Mouse (Mus musculus): ENCODE measurements at regions not wholly inside any gene's neighbourhood (a gene's known extent, or its start where the extent isn't known, plus 50 kb on each side); places are given as distances from the start of the nearest gene placed in this dataset.
A peak's percentile ranks its signal among the peaks of the same experiment; 100 is the strongest.

- DNase-seq (peak; percentile 3), ATAC-seq (peak; percentile 59)
- Histone ChIP-seq H3K4me3 (ENCODE audit: low read depth, low read length) (no peak overlapping the region), H3K36me3 (ENCODE audit: insufficient read depth) (no peaks in the 10 kb centered on the region), H3K4me1 (ENCODE audit: insufficient read depth) (0 out of 2 replicates have a peak, but pooled peaks cover 6% of the 10 kb centered on the region), H3K9me3 (ENCODE audit: low read length) (no peaks in the 10 kb centered on the region), H3K4me2 (ENCODE audit: low read depth) (no peak overlapping the region), H3K27ac (ENCODE audit: low read depth, low read length) (no peak overlapping the region), H3K27me3 (ENCODE audit: insufficient read depth, low read length) (no peaks in the 10 kb centered on the region), H3K9ac (no peak overlapping the region)
- TF ChIP-seq CTCF (IDR thresholded peaks at IDR 0.05; ENCODE audit: low read depth), result no peak
- WGBS, result 32% methylated on average over 4 of the region's 4 CpGs
These were observed 1455.1 kb downstream of the Rapgef2 start for GRCm38 (mm10) chr3:77831256-77831655.

DNA sequence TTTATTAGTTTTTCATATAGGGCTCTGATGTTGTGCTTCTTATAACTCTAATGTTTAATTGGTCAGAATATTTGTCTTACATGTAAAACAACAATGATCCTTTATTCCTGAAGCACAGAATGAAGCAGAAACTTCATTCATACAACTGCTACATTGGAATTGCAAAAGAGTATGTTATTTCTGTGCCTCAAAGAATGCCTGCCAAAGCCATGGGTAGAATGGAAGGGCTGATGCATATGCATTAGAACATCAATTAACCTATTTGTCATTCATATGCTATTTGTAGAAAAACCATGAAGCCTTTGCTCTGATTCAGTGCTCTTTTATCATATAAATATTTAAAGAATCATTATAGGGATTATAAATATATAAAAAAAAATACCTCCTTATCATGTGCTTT, 1456.1 kb downstream of the Rapgef2 start:
- ATAC-seq, result peak; percentile 36; the same call in 1 of the 2 replicates
- Histone ChIP-seq H3K36me3 (ENCODE audit: insufficient read depth) (no peaks in the 10 kb centered on the region), H3K4me3 (ENCODE audit: low read depth, low read length) (no peak overlapping the region), H3K4me2 (ENCODE audit: low read depth) (no peak overlapping the region), H3K27ac (ENCODE audit: low read depth, low read length) (no peak overlapping the region), H3K27me3 (ENCODE audit: insufficient read depth, low read length) (no peaks in the 10 kb centered on the region), H3K9me3 (ENCODE audit: low read length) (no peaks in the 10 kb centered on the region), H3K9ac (no peak overlapping the region), H3K4me1 (ENCODE audit: insufficient read depth) (0 out of 2 replicates have a peak, but pooled peaks cover 6% of the 10 kb centered on the region)
- DNase-seq, result peak; percentile 3
- no peak for TF ChIP-seq CTCF (IDR thresholded peaks at IDR 0.05; ENCODE audit: low read depth)

DNA sequence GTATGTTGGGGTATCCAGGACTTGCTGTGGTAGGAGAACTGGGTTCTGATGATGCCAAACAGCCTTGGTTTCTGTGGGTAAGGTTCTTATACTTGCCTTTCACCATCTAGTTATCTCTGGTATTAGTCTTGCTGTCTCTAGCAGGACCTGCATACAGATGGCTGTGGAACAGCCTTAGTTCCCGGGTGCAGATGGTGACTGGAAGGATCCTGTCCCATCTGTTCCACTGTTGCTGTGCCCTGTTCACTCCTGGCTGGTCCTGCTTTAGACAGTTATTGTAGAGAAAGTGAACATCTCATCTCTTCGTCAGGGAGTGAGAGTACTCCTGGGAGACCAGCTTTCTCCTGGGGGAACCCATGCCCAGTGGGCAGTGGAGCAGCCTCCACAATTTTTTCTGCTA, 1485.5 kb downstream of the Rapgef2 start:
- ATAC-seq, result no peak
- WGBS, result 71% methylated on average over 2 of the region's 2 CpGs
- no peak overlapping the region for H3K4me3 ChIP-seq (ENCODE audit: low read depth, low read length)
- H3K9me3 ChIP-seq (ENCODE audit: low read length), result no peaks in the 10 kb centered on the region
- no peak overlapping the region for H3K4me2 ChIP-seq (ENCODE audit: low read depth)
- no peak overlapping the region for H3K9ac ChIP-seq
- DNase-seq, result no peak
- TF ChIP-seq CTCF (IDR thresholded peaks at IDR 0.05; ENCODE audit: low read depth), result no peak
- no peaks in the 10 kb centered on the region for H3K36me3 ChIP-seq (ENCODE audit: insufficient read depth)
- H3K4me1 ChIP-seq (ENCODE audit: insufficient read depth), result no peaks in the 10 kb centered on the region
- no peak overlapping the region for H3K27ac ChIP-seq (ENCODE audit: low read depth, low read length)
- no peaks in the 10 kb centered on the region for H3K27me3 ChIP-seq (ENCODE audit: insufficient read depth, low read length)

DNA sequence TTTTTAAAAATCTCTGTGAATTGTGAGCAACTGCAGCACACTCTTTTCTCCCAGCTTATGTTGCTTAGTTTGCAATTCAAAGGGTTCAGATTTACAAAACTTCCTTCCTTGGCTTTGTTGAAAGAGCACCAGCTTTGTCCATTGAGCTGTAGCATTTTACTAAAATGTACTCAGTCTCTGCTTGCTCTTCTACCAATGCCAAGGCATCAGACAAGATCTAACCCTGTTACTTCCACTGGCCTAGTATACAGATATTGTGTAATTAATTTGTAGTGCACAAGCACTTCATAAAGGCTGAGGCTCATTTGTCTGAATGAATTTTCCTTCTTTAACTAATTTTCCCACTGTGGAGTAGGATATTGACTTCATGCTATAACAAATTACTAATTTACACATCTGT, 1504.5 kb downstream of the Rapgef2 start:
- H3K27me3 ChIP-seq (ENCODE audit: insufficient read depth, low read length), result no peaks in the 10 kb centered on the region
- H3K36me3 ChIP-seq (ENCODE audit: insufficient read depth), result no peaks in the 10 kb centered on the region
- H3K4me2 ChIP-seq (ENCODE audit: low read depth), result no peak overlapping the region
- H3K4me1 ChIP-seq (ENCODE audit: insufficient read depth), result no peaks in the 10 kb centered on the region
- H3K27ac ChIP-seq (ENCODE audit: low read depth, low read length), result peak overlapping the region; percentile 29; the same call in 1 of the 2 replicates
- H3K4me3 ChIP-seq (ENCODE audit: low read depth, low read length), result no peak overlapping the region
- no peaks in the 10 kb centered on the region for H3K9me3 ChIP-seq (ENCODE audit: low read length)
- ATAC-seq (peak; percentile 16; the same call in 1 of the 2 replicates), DNase-seq (no peak)
- no peak overlapping the region for H3K9ac ChIP-seq
- TF ChIP-seq CTCF (IDR thresholded peaks at IDR 0.05; ENCODE audit: low read depth), result no peak

DNA sequence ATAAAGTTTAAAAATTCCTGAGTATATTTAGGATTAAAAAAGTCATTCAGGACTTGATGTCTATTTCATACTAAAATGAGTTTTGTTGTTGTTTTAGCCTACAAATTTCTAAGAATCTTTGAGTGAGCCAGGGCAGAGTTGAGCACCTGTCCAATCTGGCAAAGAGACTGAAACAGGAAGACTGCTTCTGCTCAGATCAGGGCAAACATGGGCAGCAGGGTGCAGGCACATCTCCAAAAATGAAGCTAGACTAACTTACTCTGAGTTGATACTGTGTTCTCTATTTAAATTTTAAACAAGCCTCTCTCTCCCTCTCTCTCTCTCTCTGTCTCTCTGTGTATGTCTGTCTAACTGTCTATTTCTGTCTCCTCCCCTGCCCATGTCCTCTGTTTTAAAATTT, 1505.0 kb downstream of the Rapgef2 start:
- Histone ChIP-seq H3K4me3 (ENCODE audit: low read depth, low read length) (no peak overlapping the region), H3K36me3 (ENCODE audit: insufficient read depth) (no peaks in the 10 kb centered on the region), H3K27me3 (ENCODE audit: insufficient read depth, low read length) (no peaks in the 10 kb centered on the region), H3K27ac (ENCODE audit: low read depth, low read length) (no peak overlapping the region; the same call in 1 of the 2 replicates), H3K9ac (no peak overlapping the region), H3K4me1 (ENCODE audit: insufficient read depth) (no peaks in the 10 kb centered on the region), H3K4me2 (ENCODE audit: low read depth) (no peak overlapping the region), H3K9me3 (ENCODE audit: low read length) (no peaks in the 10 kb centered on the region)
- DNase-seq (peak; percentile 20), ATAC-seq (peak; percentile 60)
- no peak for TF ChIP-seq CTCF (IDR thresholded peaks at IDR 0.05; ENCODE audit: low read depth)

- 74% methylated on average over 3 of the region's 3 CpGs for WGBS
- peak; percentile 32; the same call in 1 of the 2 replicates for ATAC-seq
- no peak for TF ChIP-seq CTCF (IDR thresholded peaks at IDR 0.05; ENCODE audit: low read depth)
- no peak overlapping the region for H3K9ac ChIP-seq
- no peaks in the 10 kb centered on the region for H3K27me3 ChIP-seq (ENCODE audit: insufficient read depth, low read length)
- H3K4me3 ChIP-seq (ENCODE audit: low read depth, low read length), result no peak overlapping the region
- DNase-seq, result no peak
- H3K4me2 ChIP-seq (ENCODE audit: low read depth), result no peak overlapping the region
- no peaks in the 10 kb centered on the region for H3K4me1 ChIP-seq (ENCODE audit: insufficient read depth)
- H3K9me3 ChIP-seq (ENCODE audit: low read length), result no peaks in the 10 kb centered on the region
- no peak overlapping the region for H3K27ac ChIP-seq (ENCODE audit: low read depth, low read length)
- H3K36me3 ChIP-seq (ENCODE audit: insufficient read depth), result no peaks in the 10 kb centered on the region
These were observed 1527.4 kb downstream of the Rapgef2 start for GRCm38 (mm10) chr3:77758840-77759361.

GRCm38 (mm10) chr3:77758295-77758694, 1528.0 kb downstream of the Rapgef2 start:
- H3K27me3 ChIP-seq (ENCODE audit: insufficient read depth, low read length), result no peaks in the 10 kb centered on the region
- H3K4me3 ChIP-seq (ENCODE audit: low read depth, low read length), result no peak overlapping the region
- DNase-seq (no peak), ATAC-seq (no peak)
- H3K4me1 ChIP-seq (ENCODE audit: insufficient read depth), result no peaks in the 10 kb centered on the region
- H3K36me3 ChIP-seq (ENCODE audit: insufficient read depth), result no peaks in the 10 kb centered on the region
- TF ChIP-seq CTCF (IDR thresholded peaks at IDR 0.05; ENCODE audit: low read depth), result no peak
- no peak overlapping the region for H3K4me2 ChIP-seq (ENCODE audit: low read depth)
- no peak overlapping the region for H3K9ac ChIP-seq
- no peak overlapping the region for H3K27ac ChIP-seq (ENCODE audit: low read depth, low read length)
- no peaks in the 10 kb centered on the region for H3K9me3 ChIP-seq (ENCODE audit: low read length)
- 56% methylated on average over 1 of the region's 1 CpGs for WGBS

Measured in forebrain, postnatal 0 days (tissue).